ENCODE assay signal across 26 mouse cellular contexts in genomic region chr6:135632671-135633070, GRCm38 (mm10).
DNase-seq lines count a peak whose midpoint lies in the region; ATAC-seq and TF ChIP-seq lines count a peak whose summit lies in the region.
"Had no signal": no experiment of that assay in that cellular context is flagged by ENCODE, and none has a peak within 500 bp of the region (broad histone marks: within the 10 kb centered on the region; RNA-seq: fewer than 3 reads in every experiment).

No protein-coding gene starts in this region.

- no peak overlapping the region for H3K27ac ChIP-seq in embryonic facial prominence, embryonic 14.5 days (replicated peaks; ENCODE audit: low read depth, low read length)
- H3K27ac ChIP-seq in embryonic facial prominence, embryonic 10.5 days (replicated peaks), result no peak overlapping the region
- peak overlapping the region; percentile 65; the same call in 1 of the 2 replicates for H3K27ac ChIP-seq in layer of hippocampus, adult 2 months
- H3K27ac ChIP-seq in left cerebral cortex, adult 2 months, result 0 out of 2 replicates have a peak overlapping the region, but pooled peaks have one; percentile 19
- peak overlapping the region; percentile 84 for H3K27ac ChIP-seq in olfactory bulb, adult 2 months (ENCODE audit: insufficient read depth, low read depth, low read length)
- H3K27ac ChIP-seq: embryonic facial prominence, embryonic 13.5 days; forebrain, embryonic 13.5 days had no signal

- H3K9ac ChIP-seq in embryonic facial prominence, embryonic 14.5 days (ENCODE audit: low read depth, low read length), result no peak overlapping the region
- H3K9ac ChIP-seq: embryonic facial prominence, embryonic 13.5 days; forebrain, embryonic 13.5 days had no signal

- H3K4me3 ChIP-seq in embryonic facial prominence, embryonic 14.5 days (ENCODE audit: low read depth, low read length), result no peak overlapping the region
- H3K4me3 ChIP-seq in embryonic facial prominence, embryonic 10.5 days, result no peak overlapping the region
- H3K4me3 ChIP-seq in layer of hippocampus, adult 2 months, result no peak overlapping the region
- no peak overlapping the region for H3K4me3 ChIP-seq in left cerebral cortex, adult 2 months
- no peak overlapping the region for H3K4me3 ChIP-seq in olfactory bulb, adult 2 months (ENCODE audit: insufficient read depth, low read depth, low read length)
- H3K4me3 ChIP-seq: embryonic facial prominence, embryonic 13.5 days; forebrain, embryonic 13.5 days had no signal

- no peaks in the 10 kb centered on the region for H3K27me3 ChIP-seq in embryonic facial prominence, embryonic 14.5 days (replicated peaks; ENCODE audit: control insufficient read depth, insufficient read depth, low read length)
- H3K27me3 ChIP-seq in embryonic facial prominence, embryonic 10.5 days (replicated peaks; ENCODE audit: low read depth, poor library complexity, severe bottlenecking), result no peaks in the 10 kb centered on the region
- H3K27me3 ChIP-seq: CH12.LX; embryonic facial prominence, embryonic 13.5 days; forebrain, embryonic 13.5 days; Patski had no signal

- no peak for ATAC-seq in embryonic facial prominence, embryonic 14.5 days (ENCODE audit: low read depth)
- ATAC-seq: activated CD4-positive, CD25-positive, alpha-beta regulatory T cell, adult 4 months; CD4-positive, CD25-positive, alpha-beta regulatory T cell, adult 4 months; forebrain, embryonic 13.5 days; forebrain, embryonic 16.5 days; Patski had no signal

- DNase-seq in embryonic facial prominence, embryonic 14.5 days (ENCODE audit: low spot score), result peak; percentile 8
- DNase-seq in embryonic facial prominence, embryonic 10.5 days (ENCODE audit: low spot score), result no peak
- DNase-seq in layer of hippocampus, adult 2 months (ENCODE audit: low spot score in 2 of 2), result no peak
- DNase-seq in layer of hippocampus, adult 9-10 months (ENCODE audit: low spot score), result no peak
- DNase-seq in left cerebral cortex, adult 2 months (ENCODE audit: extremely low spot score in 1 of 2, low spot score in 2 of 2), result no peak
- DNase-seq in left cerebral cortex, adult 8-10 months (ENCODE audit: low spot score in 2 of 2), result no peak
- no peak for DNase-seq in urinary bladder, adult 2 months (ENCODE audit: low spot score)
- DNase-seq: adrenal gland, adult 8-10 months; adrenal gland, postnatal 14 days; adrenal gland, postnatal 36 days; B cell, adult 2 months; cerebellum, adult 11 months; cerebellum, adult 18-20 months; cerebellum, adult 8-10 months; cerebellum, adult 9-11 months; cerebellum, postnatal 14 days; cerebellum, postnatal 36 days had no signal

- no peaks in the 10 kb centered on the region for H3K4me1 ChIP-seq in embryonic facial prominence, embryonic 14.5 days (ENCODE audit: control insufficient read depth, insufficient read depth, low read length)
- no peaks in the 10 kb centered on the region for H3K4me1 ChIP-seq in embryonic facial prominence, embryonic 10.5 days
- peaks cover 20% of the 10 kb centered on the region for H3K4me1 ChIP-seq in olfactory bulb, adult 2 months (ENCODE audit: control insufficient read depth, insufficient read depth, low read length)
- H3K4me1 ChIP-seq: embryonic facial prominence, embryonic 13.5 days had no signal

- intact Hi-C loops in left cerebral cortex, adult 2 months (cut with DNase I), result loop anchor here (10.0 kb wide), 1 partner anchor 192 kb away; no protein-coding TSS in a partner anchor

- TF ChIP-seq CTCF in layer of hippocampus, adult 2 months (conservative IDR thresholded peaks at IDR 0.05), result no peak
- TF ChIP-seq CTCF in left cerebral cortex, adult 2 months (IDR thresholded peaks at IDR 0.05), result no peak
- TF ChIP-seq CTCF in olfactory bulb, adult 2 months (IDR thresholded peaks at IDR 0.05; ENCODE audit: insufficient read depth, low read depth, low read length), result no peak

- no peaks in the 10 kb centered on the region for H3K9me3 ChIP-seq in embryonic facial prominence, embryonic 14.5 days (ENCODE audit: control insufficient read depth, low read length)
- H3K9me3 ChIP-seq in embryonic facial prominence, embryonic 10.5 days, result no peaks in the 10 kb centered on the region

- WGBS in embryonic facial prominence, embryonic 14.5 days, result 85% methylated on average over 5 of the region's 5 CpGs
- 90% methylated on average over 5 of the region's 5 CpGs for WGBS in embryonic facial prominence, embryonic 10.5 days
- 28% methylated on average over 5 of the region's 5 CpGs for WGBS in olfactory bulb, adult 2 months

- no peak overlapping the region for H3K4me2 ChIP-seq in embryonic facial prominence, embryonic 14.5 days (ENCODE audit: low read depth, low read length)
- H3K4me2 ChIP-seq: embryonic facial prominence, embryonic 13.5 days; forebrain, embryonic 13.5 days had no signal

- TF ChIP-seq POLR2A in olfactory bulb, adult 2 months (IDR thresholded peaks at IDR 0.05; ENCODE audit: insufficient read depth, low read depth, low read length), result no peak

- no peaks in the 10 kb centered on the region for H3K36me3 ChIP-seq in embryonic facial prominence, embryonic 14.5 days (ENCODE audit: control insufficient read depth, insufficient read depth, low read length)
- no peaks in the 10 kb centered on the region for H3K36me3 ChIP-seq in embryonic facial prominence, embryonic 10.5 days (replicated peaks)
- H3K36me3 ChIP-seq: embryonic facial prominence, embryonic 13.5 days; G1E had no signal

Comparison
In these comparisons a context has a peak if more than half of its experiments do, and no peak if none do; other contexts are left out.
1. H3K27ac ChIP-seq: peak in layer of hippocampus, adult 2 months (single experiment), left cerebral cortex, adult 2 months (single experiment) and olfactory bulb, adult 2 months (single experiment); none in embryonic facial prominence, embryonic 14.5 days (single experiment) and embryonic facial prominence, embryonic 10.5 days (single experiment).